Mouse (Mus musculus) limb, embryonic 11.5 days (tissue): ENCODE data around the gene Pole4. TPM values are rescaled to one million over a fixed set of nuclear protein-coding genes. Genes with fewer than 3 reads are reported as not detected.

ENCODE experiments used
- ATAC-seq: fragments of 200-750 bp; cut with Nextera tagmentation; 2 replicates; pipeline ENCODE4 v1.8.0; 2017; ENCODE audit warnings: low read depth; ENCODE audit not compliant: insufficient number of reproducible peaks, low FRiP score, low TSS enrichment
- DNase-seq: peaks from one replicate; pipeline ENCODE4 v3.0.0-alpha.2; 2015; ENCODE audit warnings: low spot score
- H3K27ac ChIP-seq: fragments of 300-500 bp; sonication (generic); replicated peaks from 2 replicates; pipeline ENCODE4 v1.5.1; 2014; ENCODE audit warnings: low read depth, mild to moderate bottlenecking, low read length
- H3K27me3 ChIP-seq: fragments of 300-500 bp; sonication (generic); 2 replicates; pipeline ENCODE4 v1.6.1; 2014; ENCODE audit warnings: mild to moderate bottlenecking, low read length, mixed read lengths; ENCODE audit not compliant: control insufficient read depth, insufficient read depth
- H3K36me3 ChIP-seq: fragments of 300-500 bp; sonication (generic); 2 replicates; pipeline ENCODE4 v1.6.1; 2014; ENCODE audit warnings: mild to moderate bottlenecking, low read length, moderate library complexity, mixed read lengths; ENCODE audit not compliant: control insufficient read depth, insufficient read depth
- H3K4me1 ChIP-seq: fragments of 300-500 bp; sonication (generic); 2 replicates; pipeline ENCODE4 v1.6.1; 2014; ENCODE audit warnings: low read length, mixed read lengths; ENCODE audit not compliant: control insufficient read depth, insufficient read depth
- H3K4me2 ChIP-seq: fragments of 300-500 bp; sonication (generic); 2 replicates; pipeline ENCODE4 v1.6.1; 2014; ENCODE audit warnings: low read depth, mild to moderate bottlenecking, moderate library complexity; ENCODE audit not compliant: severe bottlenecking
- H3K4me3 ChIP-seq: fragments of 300-500 bp; sonication (generic); 2 replicates; pipeline ENCODE4 v1.5.1; 2014; ENCODE audit warnings: low read depth, low read length
- H3K9ac ChIP-seq: fragments of 300-500 bp; sonication (generic); 2 replicates; pipeline ENCODE4 v1.6.1; 2014; ENCODE audit warnings: mild to moderate bottlenecking, low read length
- H3K9me3 ChIP-seq: fragments of 300-500 bp; sonication (generic); 2 replicates; pipeline ENCODE4 v1.6.1; 2016; ENCODE audit warnings: low read length; ENCODE audit not compliant: control insufficient read depth
- WGBS: fragments of 180-500 bp; shearing (Covaris S2); extraction: QIAGEN DNeasy Blood & Tissue Kit; methylation state at CpG from one replicate; pipeline ENCODE4 v1.1.7; 2014; 5-methylcytosine and 5-hydroxymethylcytosine counted together
- polyA plus RNA-seq: library from polyadenylated mRNA; unstranded; fragments of >200 nt; fragmentation: Nextera tagmentation; extraction: Ambion mirVana; gene quantifications from 2 replicates; pipeline ENCODE4 v1.2.1, GENCODE M21; 2014

Gene Pole4
- 99.5 and 105 TPM in 2 replicates for polyA plus RNA-seq

DNA sequence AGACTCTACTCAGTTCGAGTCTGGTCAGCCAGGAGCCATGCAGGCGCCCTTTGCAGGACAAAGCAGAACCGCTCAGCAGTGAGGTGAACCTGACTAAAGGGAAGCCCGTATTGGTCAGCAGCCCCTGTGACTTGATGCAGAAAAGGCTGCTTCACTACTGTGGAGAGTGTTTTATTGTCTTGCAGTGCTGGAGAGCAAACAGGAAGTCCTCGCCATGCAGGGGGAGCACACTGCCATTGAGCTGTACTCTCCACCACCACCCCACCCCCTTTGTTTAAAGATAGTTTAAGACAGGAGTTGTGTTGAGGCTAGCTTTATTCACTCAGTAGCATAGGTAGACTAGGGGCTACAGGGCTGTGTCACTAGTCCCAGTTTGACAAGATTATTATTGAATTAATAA, at the start of gene Pole4:
Gene Pole4, minus strand, starts transcription at position 145 of the 400 bp plus-strand sequence.
- Histone ChIP-seq H3K9me3 (no peaks in the 10 kb centered on the region), H3K4me1 (no peaks in the 10 kb centered on the region), H3K27ac (no peak within 1 kb of the TSS), H3K4me3 (no peak within 1 kb of the TSS), H3K27me3 (no peaks in the 10 kb centered on the region), H3K9ac (no peak within 1 kb of the TSS), H3K36me3 (no peaks in the 10 kb centered on the region), H3K4me2 (no peak within 1 kb of the TSS)
- no peak for ATAC-seq
- WGBS, result 85% methylated on average over 5 of the region's 5 CpGs
- DNase-seq, result no peak

DNA sequence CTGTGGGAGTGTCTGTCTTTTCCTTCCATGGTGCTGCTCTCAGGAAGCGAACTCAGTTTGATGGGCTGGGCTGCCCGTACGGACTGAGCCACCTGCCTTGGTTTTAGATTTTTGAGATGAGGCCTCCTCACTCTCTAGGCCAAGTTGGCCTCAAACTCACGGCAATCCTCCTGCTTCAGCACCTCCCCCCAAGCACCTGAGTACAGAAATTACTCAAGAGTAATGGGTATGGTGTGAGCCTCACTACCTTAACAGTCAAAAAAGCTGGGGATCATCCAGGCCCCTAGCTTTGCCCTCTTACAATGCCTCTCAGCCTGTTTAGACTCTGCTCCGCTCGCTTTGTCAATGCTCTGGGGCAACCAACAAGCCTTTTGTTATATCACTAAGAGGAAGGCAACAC, 49.6 kb upstream of the Pole4 start:
- H3K4me1 ChIP-seq, result no peaks in the 10 kb centered on the region
- WGBS, result 90% methylated on average over 6 of the region's 6 CpGs
- no peak overlapping the region for H3K27ac ChIP-seq

DNA sequence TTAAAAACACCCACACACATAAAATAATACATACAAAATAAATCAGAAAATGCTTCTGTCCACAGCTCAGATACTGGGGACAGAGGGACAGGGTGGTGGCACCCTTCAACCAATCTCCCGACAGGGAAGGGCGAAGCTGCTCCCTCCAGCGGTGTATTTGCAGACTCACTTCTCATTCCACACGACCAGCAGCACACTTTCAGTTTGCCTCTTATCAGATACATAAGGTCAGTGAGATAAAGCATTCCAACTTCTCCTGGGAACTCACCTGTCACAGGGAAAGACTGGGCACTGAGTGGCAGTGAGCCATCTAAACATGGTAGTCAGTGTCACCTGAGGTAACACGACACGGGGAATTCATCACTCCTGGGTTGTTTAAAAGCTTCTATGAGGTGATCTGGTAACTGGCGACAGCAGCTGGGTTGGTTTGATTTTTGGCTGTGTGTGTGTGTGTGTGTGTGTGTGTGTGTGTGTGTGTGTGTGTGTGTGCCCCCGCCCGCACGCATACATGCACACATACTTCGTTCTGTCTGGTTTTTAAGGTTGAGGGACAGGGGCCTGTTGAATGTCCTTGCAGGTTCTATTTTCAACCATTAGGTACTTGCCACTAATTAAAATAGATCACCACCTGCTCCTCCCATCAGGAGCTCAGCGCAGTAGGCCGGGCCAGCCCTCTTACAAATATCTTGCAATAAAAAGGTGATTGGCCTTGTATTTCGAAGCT, 48.6 kb upstream of the Pole4 start:
- WGBS, result 86% methylated on average over 14 of the region's 14 CpGs

More for the DNA sequence above, 49.6 kb upstream of the Pole4 start:
- H3K36me3 ChIP-seq, result peaks cover 2% of the 10 kb centered on the region; the same call in 1 of the 2 replicates
- H3K27me3 ChIP-seq, result no peaks in the 10 kb centered on the region
- ATAC-seq (no peak), DNase-seq (no peak)
- H3K9ac ChIP-seq, result no peak overlapping the region
- no peak overlapping the region for H3K4me2 ChIP-seq
- H3K4me3 ChIP-seq, result no peak overlapping the region
- no peaks in the 10 kb centered on the region for H3K9me3 ChIP-seq

DNA sequence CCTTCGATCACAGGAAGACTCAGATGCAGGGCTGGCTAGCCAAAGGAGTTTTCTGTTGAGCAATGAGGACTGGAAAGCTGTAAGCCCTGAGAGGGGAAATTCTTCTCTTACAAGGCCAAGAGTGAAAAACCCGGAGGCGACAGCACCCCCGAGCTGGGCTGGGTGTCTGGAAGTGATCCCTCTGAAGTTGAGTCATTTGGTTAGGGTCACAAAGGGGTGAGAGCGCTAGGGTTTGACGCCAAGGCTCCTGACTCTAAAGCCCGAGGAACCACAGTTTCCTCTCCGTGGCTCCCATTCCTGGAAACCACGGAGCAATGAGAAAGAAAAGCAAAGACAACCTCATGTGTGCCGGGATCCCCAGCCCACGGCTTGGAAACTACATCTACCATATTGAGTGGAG, 47.9 kb upstream of the Pole4 start:
- no peak overlapping the region for H3K9ac ChIP-seq
- no peaks in the 10 kb centered on the region for H3K36me3 ChIP-seq
- no peaks in the 10 kb centered on the region for H3K4me1 ChIP-seq
- ATAC-seq (no peak), DNase-seq (no peak)
- H3K4me3 ChIP-seq, result no peak overlapping the region
- H3K27me3 ChIP-seq, result no peaks in the 10 kb centered on the region
- no peaks in the 10 kb centered on the region for H3K9me3 ChIP-seq
- H3K4me2 ChIP-seq, result no peak overlapping the region
- no peak overlapping the region for H3K27ac ChIP-seq
- 67% methylated on average over 11 of the region's 11 CpGs for WGBS

More for the DNA sequence above, 48.6 kb upstream of the Pole4 start:
- no peak overlapping the region for H3K4me2 ChIP-seq
- H3K36me3 ChIP-seq, result no peaks in the 10 kb centered on the region
- H3K27me3 ChIP-seq, result no peaks in the 10 kb centered on the region
- H3K27ac ChIP-seq, result no peak overlapping the region
- no peaks in the 10 kb centered on the region for H3K4me1 ChIP-seq
- no peak for ATAC-seq
- no peak for DNase-seq
- no peaks in the 10 kb centered on the region for H3K9me3 ChIP-seq
- no peak overlapping the region for H3K4me3 ChIP-seq
- no peak overlapping the region for H3K9ac ChIP-seq

DNA sequence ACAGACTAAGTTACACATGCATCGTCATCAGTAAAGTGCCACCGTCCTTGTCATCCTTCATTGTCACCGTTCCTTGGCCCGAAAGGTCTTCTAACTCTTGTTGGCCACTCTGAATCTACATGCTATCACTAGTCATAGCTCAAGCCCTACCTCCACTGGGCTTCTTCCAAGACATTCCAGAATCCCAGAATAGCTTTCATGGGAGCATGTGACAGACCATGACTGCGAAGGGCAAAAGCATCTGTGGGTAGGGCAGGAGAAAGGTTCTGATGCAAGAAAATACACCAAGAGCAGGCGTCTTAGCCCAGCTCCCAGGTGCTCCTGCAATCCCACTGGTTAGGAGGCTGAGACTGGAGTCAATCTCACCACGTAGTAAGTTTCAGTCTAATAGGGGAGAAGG, 46.6 kb upstream of the Pole4 start:
- no peak overlapping the region for H3K27ac ChIP-seq
- H3K36me3 ChIP-seq, result no peaks in the 10 kb centered on the region
- no peaks in the 10 kb centered on the region for H3K27me3 ChIP-seq
- 98% methylated on average over 7 of the region's 7 CpGs for WGBS
- no peaks in the 10 kb centered on the region for H3K4me1 ChIP-seq
- H3K4me3 ChIP-seq, result no peak overlapping the region
- no peak overlapping the region for H3K9ac ChIP-seq
- H3K4me2 ChIP-seq, result no peak overlapping the region
- DNase-seq (no peak), ATAC-seq (no peak)
- H3K9me3 ChIP-seq, result no peaks in the 10 kb centered on the region

DNA sequence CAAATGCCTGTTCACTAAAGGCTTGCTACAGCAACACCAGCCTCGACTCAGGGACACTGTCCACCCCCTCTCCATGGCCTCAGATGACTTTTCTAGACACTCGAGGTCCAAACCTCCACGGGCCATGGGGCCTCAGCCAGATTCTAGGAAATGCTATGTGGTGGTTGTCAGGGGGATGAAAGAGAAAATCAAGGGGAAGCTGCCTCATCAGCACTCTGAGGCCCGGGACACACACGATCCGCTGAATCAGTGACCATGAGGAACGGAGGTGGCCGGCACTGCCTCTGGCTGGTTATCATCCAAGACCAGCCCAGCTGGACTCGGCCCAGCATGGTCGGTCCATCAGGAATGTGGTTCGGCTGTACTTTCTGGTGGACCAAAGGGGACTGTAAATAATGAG, 45.9 kb upstream of the Pole4 start:
- Histone ChIP-seq H3K9me3 (no peaks in the 10 kb centered on the region), H3K4me3 (no peak overlapping the region), H3K4me2 (no peak overlapping the region), H3K9ac (no peak overlapping the region), H3K4me1 (no peaks in the 10 kb centered on the region), H3K36me3 (no peaks in the 10 kb centered on the region), H3K27ac (no peak overlapping the region), H3K27me3 (no peaks in the 10 kb centered on the region)
- ATAC-seq (no peak), DNase-seq (no peak)
- WGBS, result 89% methylated on average over 11 of the region's 11 CpGs

DNA sequence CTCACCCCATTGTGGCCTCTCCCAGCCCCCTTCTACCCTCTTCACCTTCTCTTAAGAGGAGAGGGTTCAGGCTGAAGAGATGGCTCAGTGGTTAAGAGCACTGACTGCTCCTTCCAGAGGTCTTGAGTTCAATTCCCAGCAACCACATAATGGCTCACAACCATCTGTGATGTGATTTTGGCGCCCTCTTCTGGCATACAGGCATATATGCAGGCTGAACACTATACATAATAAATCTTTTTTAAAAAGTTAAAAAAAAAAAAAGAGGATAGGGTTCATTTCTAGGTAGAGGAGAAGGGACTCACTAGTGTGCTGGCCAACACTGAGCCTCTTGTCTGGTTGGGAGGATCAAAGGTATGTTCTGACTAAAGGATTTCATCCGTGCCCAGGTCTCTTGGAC, 44.9 kb upstream of the Pole4 start:
- H3K9ac ChIP-seq, result no peak overlapping the region
- H3K4me1 ChIP-seq, result no peaks in the 10 kb centered on the region
- no peak overlapping the region for H3K27ac ChIP-seq
- no peak overlapping the region for H3K4me3 ChIP-seq
- no peaks in the 10 kb centered on the region for H3K9me3 ChIP-seq
- ATAC-seq (no peak), DNase-seq (no peak)
- 0 out of 2 replicates have a peak, but pooled peaks cover 2% of the 10 kb centered on the region for H3K36me3 ChIP-seq
- WGBS, result 54% methylated on average over 2 of the region's 2 CpGs
- H3K27me3 ChIP-seq, result no peaks in the 10 kb centered on the region
- H3K4me2 ChIP-seq, result no peak overlapping the region

DNA sequence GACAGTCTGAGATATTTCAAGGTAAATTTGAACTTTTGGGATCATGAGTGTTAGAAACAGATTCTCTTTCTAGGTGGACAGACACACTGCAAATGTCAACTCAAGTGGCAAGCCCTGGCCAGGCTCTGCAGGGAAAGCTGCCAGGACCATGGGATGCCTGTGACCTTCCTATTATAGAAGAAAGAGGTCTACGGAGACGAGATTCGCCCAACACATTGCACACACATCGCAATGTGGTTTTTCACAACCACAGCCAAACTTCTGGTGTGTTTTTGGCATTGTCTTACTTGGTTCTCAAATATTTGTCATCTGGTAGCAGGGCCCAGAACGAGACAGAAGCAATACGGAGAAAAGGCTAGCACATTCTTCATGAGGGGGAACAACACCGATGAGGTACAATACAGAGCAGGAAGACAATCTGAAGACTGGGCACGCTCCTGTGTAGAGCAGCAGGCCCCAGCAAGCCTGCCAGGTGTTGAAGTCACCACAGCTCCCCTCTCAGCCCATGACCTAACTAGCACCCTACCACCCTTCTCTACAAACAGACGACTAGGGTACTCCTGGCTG, 43.0 kb upstream of the Pole4 start:
- 91% methylated on average over 9 of the region's 9 CpGs for WGBS
- ATAC-seq, result no peak
- no peak overlapping the region for H3K27ac ChIP-seq
- 0 out of 2 replicates have a peak, but pooled peaks cover 2% of the 10 kb centered on the region for H3K36me3 ChIP-seq
- H3K9ac ChIP-seq, result no peak overlapping the region
- no peak for DNase-seq
- no peaks in the 10 kb centered on the region for H3K9me3 ChIP-seq
- H3K4me3 ChIP-seq, result no peak overlapping the region
- H3K4me1 ChIP-seq, result no peaks in the 10 kb centered on the region
- H3K4me2 ChIP-seq, result no peak overlapping the region
- no peaks in the 10 kb centered on the region for H3K27me3 ChIP-seq
